ENCODE assay signal across 12 mouse cellular contexts in the genomic region with DNA sequence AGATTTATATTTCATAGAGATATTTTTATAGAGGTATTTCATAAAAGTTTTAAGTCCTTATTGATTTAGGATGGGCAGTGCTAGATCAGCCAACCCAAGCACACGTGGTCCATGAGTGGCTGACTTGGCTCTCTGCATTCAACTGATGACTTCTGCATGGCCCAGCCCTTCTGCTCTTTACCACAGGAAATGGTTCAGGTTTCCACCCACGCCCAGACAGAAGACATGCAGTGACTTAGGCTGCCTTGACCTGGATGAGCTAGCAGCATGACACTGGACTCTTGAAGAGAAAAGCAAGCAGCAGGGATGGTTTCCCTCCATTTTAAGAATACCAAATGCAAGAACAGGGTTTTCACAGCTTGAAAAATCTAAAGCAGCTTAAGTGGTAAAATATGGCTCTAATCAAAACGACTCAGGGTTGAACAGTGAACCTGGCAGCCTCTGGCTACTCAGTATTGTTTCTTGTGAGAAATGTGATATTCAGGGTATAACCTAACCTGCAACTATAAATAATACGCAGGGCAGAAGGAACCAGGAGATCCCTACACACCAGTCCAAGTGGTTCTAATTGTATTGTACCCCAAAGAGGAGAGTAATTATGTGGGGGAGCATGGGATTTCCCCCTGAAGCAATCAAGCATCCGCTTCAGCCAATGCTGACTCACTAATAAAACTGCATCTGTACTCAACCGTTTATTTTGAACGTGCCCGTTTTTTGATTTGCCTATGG.
DNase-seq lines count a peak whose midpoint lies in the region; ATAC-seq and TF ChIP-seq lines count a peak whose summit lies in the region.
"Had no signal": no experiment of that assay in that cellular context is flagged by ENCODE, and none has a peak within 500 bp of the region (broad histone marks: within the 10 kb centered on the region; RNA-seq: fewer than 3 reads in every experiment).

No protein-coding gene starts in this region.

- TF ChIP-seq EP300 in MEL (IDR thresholded peaks at IDR 0.05; ENCODE audit: low read depth in 1 of 2, low read length in 2 of 2): no peak
- TF ChIP-seq EP300 in lung, postnatal 0 days (IDR thresholded peaks at IDR 0.05): no peak

- no peaks in the 10 kb centered on the region for H3K4me1 ChIP-seq in embryonic facial prominence, embryonic 11.5 days (ENCODE audit: control insufficient read depth, insufficient read depth, low read length)
- peaks cover 32% of the 10 kb centered on the region for H3K4me1 ChIP-seq in embryonic facial prominence, embryonic 10.5 days
- H3K4me1 ChIP-seq in MEL (ENCODE audit: control insufficient read depth in 1 of 2, insufficient read depth in 2 of 2, low read length in 2 of 2): peaks cover 5 to 22% of the 10 kb centered on the region in 2 experiments
- peaks cover 24% of the 10 kb centered on the region for H3K4me1 ChIP-seq in hindbrain, embryonic 13.5 days (replicated peaks)
- H3K4me1 ChIP-seq in midbrain, embryonic 14.5 days (ENCODE audit: control insufficient read depth, insufficient read depth, low read length): peaks cover 23% of the 10 kb centered on the region
- no peaks in the 10 kb centered on the region for H3K4me1 ChIP-seq in lung, postnatal 0 days (ENCODE audit: insufficient read depth, low read depth, low read length)

- WGBS in embryonic facial prominence, embryonic 11.5 days: 46% methylated on average over 8 of the region's 8 CpGs
- WGBS in embryonic facial prominence, embryonic 10.5 days: 62% methylated on average over 8 of the region's 8 CpGs
- 60% methylated on average over 8 of the region's 8 CpGs for WGBS in hindbrain, embryonic 13.5 days
- WGBS in midbrain, embryonic 14.5 days: 62% methylated on average over 8 of the region's 8 CpGs
- WGBS in lung, postnatal 0 days: 75% methylated on average over 8 of the region's 8 CpGs

- no peak for TF ChIP-seq CTCF in MEL (IDR thresholded peaks at IDR 0.05 in 2 of 3, conservative IDR thresholded peaks at IDR 0.05 in 1 of 3; ENCODE audit: control insufficient read depth in 1 of 3, insufficient read depth in 1 of 3, low read depth in 2 of 3, low read length in 3 of 3, poor library complexity in 1 of 3, severe bottlenecking in 1 of 3)
- no peak for TF ChIP-seq CTCF in lung, postnatal 0 days (IDR thresholded peaks at IDR 0.05)
- no peak for TF ChIP-seq CTCF in gastrocnemius, adult 2 months (IDR thresholded peaks at IDR 0.05)

- ATAC-seq in embryonic facial prominence, embryonic 11.5 days (replicated peaks; ENCODE audit: insufficient number of reproducible peaks, low FRiP score, low TSS enrichment, low read depth): 0 out of 2 replicates have a peak, but pooled peaks have one; percentile 42
- ATAC-seq in hindbrain, embryonic 13.5 days (ENCODE audit: low FRiP score): no peak
- no peak for ATAC-seq in midbrain, embryonic 14.5 days (ENCODE audit: low FRiP score, low TSS enrichment)
- ATAC-seq in lung, postnatal 0 days: no peak
- ATAC-seq: intestine, postnatal 0 days had no signal

- no peak overlapping the region for H3K9ac ChIP-seq in embryonic facial prominence, embryonic 11.5 days (replicated peaks; ENCODE audit: low read length)
- H3K9ac ChIP-seq in MEL (ENCODE audit: control insufficient read depth, low read depth, low read length, poor library complexity, severe bottlenecking): no peak overlapping the region
- no peak overlapping the region for H3K9ac ChIP-seq in hindbrain, embryonic 13.5 days
- H3K9ac ChIP-seq in midbrain, embryonic 14.5 days (replicated peaks; ENCODE audit: low read length): no peak overlapping the region
- H3K9ac ChIP-seq in lung, postnatal 0 days (replicated peaks; ENCODE audit: low read depth): no peak overlapping the region
- H3K9ac ChIP-seq: liver, embryonic 14.5 days had no signal

- H3K36me3 ChIP-seq in embryonic facial prominence, embryonic 11.5 days (replicated peaks; ENCODE audit: control insufficient read depth, insufficient read depth, low read depth, low read length): no peaks in the 10 kb centered on the region
- peaks cover 11% of the 10 kb centered on the region; the same call in 1 of the 2 replicates for H3K36me3 ChIP-seq in embryonic facial prominence, embryonic 10.5 days (replicated peaks)
- peaks cover 0 to 16% of the 10 kb centered on the region in 2 experiments; a peak in 2 of 4 replicates for H3K36me3 ChIP-seq in MEL (ENCODE audit: control insufficient read depth in 1 of 2, insufficient read depth in 2 of 2, low read length in 2 of 2)
- H3K36me3 ChIP-seq in hindbrain, embryonic 13.5 days: no peaks in the 10 kb centered on the region
- no peaks in the 10 kb centered on the region for H3K36me3 ChIP-seq in midbrain, embryonic 14.5 days (ENCODE audit: control insufficient read depth, insufficient read depth, low read length)
- H3K36me3 ChIP-seq in lung, postnatal 0 days (ENCODE audit: insufficient read depth, low read length): no peaks in the 10 kb centered on the region

- intact Hi-C loops in left cerebral cortex, postnatal 36 days (cut with DNase I): no loop called here
- intact Hi-C loops in gastrocnemius, adult 2 months (cut with DNase I): no loop called here

- H3K79me2 ChIP-seq in MEL (ENCODE audit: control insufficient read depth, insufficient read depth, low read length, poor library complexity): no peaks in the 10 kb centered on the region

- H3K27ac ChIP-seq in embryonic facial prominence, embryonic 11.5 days (replicated peaks; ENCODE audit: low read depth, low read length): no peak overlapping the region
- H3K27ac ChIP-seq in embryonic facial prominence, embryonic 10.5 days (replicated peaks): no peak overlapping the region
- H3K27ac ChIP-seq in MEL (ENCODE audit: control insufficient read depth, low read depth, low read length): no peak overlapping the region
- H3K27ac ChIP-seq in hindbrain, embryonic 13.5 days: peak overlapping the region; percentile 76
- H3K27ac ChIP-seq in midbrain, embryonic 14.5 days (replicated peaks; ENCODE audit: low read depth, low read length): peak overlapping the region; percentile 70
- no peak overlapping the region for H3K27ac ChIP-seq in lung, postnatal 0 days (ENCODE audit: low read length)
- no peak overlapping the region for H3K27ac ChIP-seq in gastrocnemius, adult 2 months
- H3K27ac ChIP-seq: liver, embryonic 14.5 days had no signal

- DNase-seq in embryonic facial prominence, embryonic 11.5 days (ENCODE audit: low spot score): peak; percentile 60
- DNase-seq in embryonic facial prominence, embryonic 10.5 days (ENCODE audit: low spot score): no peak
- DNase-seq in MEL (ENCODE audit: low read depth, low spot score): peak; percentile 40
- DNase-seq in midbrain, embryonic 14.5 days: no peak
- DNase-seq in lung, postnatal 0 days (ENCODE audit: low spot score): no peak
- DNase-seq in left cerebral cortex, postnatal 36 days (ENCODE audit: low spot score in 2 of 2): no peak
- no peak for DNase-seq in gastrocnemius, adult 2 months
- DNase-seq: cerebellum, postnatal 36 days had no signal

- no peak overlapping the region for H3K4me3 ChIP-seq in embryonic facial prominence, embryonic 11.5 days (ENCODE audit: low read depth, low read length)
- H3K4me3 ChIP-seq in embryonic facial prominence, embryonic 10.5 days: no peak overlapping the region
- H3K4me3 ChIP-seq in MEL (ENCODE audit: control insufficient read depth in 1 of 2, insufficient read depth in 1 of 2, low read depth in 2 of 2, low read length in 2 of 2): no peak overlapping the region
- H3K4me3 ChIP-seq in hindbrain, embryonic 13.5 days: no peak overlapping the region
- no peak overlapping the region for H3K4me3 ChIP-seq in midbrain, embryonic 14.5 days (replicated peaks; ENCODE audit: low read depth, low read length)
- H3K4me3 ChIP-seq in lung, postnatal 0 days (ENCODE audit: low read depth, low read length): no peak overlapping the region
- no peak overlapping the region for H3K4me3 ChIP-seq in gastrocnemius, adult 2 months
- H3K4me3 ChIP-seq: megakaryocyte, embryonic 14.5 days had no signal

- no peaks in the 10 kb centered on the region for H3K27me3 ChIP-seq in embryonic facial prominence, embryonic 11.5 days (ENCODE audit: control insufficient read depth, insufficient read depth, low read length)
- H3K27me3 ChIP-seq in embryonic facial prominence, embryonic 10.5 days (replicated peaks; ENCODE audit: low read depth, poor library complexity, severe bottlenecking): 0 out of 2 replicates have a peak, but pooled peaks cover 5% of the 10 kb centered on the region
- no peaks in the 10 kb centered on the region for H3K27me3 ChIP-seq in MEL (ENCODE audit: control insufficient read depth in 1 of 2, insufficient read depth in 2 of 2, low read length in 2 of 2)
- no peaks in the 10 kb centered on the region for H3K27me3 ChIP-seq in hindbrain, embryonic 13.5 days
- H3K27me3 ChIP-seq in midbrain, embryonic 14.5 days (ENCODE audit: control insufficient read depth, insufficient read depth, low read length): no peaks in the 10 kb centered on the region
- no peaks in the 10 kb centered on the region for H3K27me3 ChIP-seq in lung, postnatal 0 days (replicated peaks; ENCODE audit: insufficient read depth, low read length)
- H3K27me3 ChIP-seq: megakaryocyte, embryonic 14.5 days had no signal

- no peak for TF ChIP-seq RAD21 in MEL (IDR thresholded peaks at IDR 0.05; ENCODE audit: low read depth, low read length)

- peaks cover 3% of the 10 kb centered on the region for H3K9me3 ChIP-seq in embryonic facial prominence, embryonic 11.5 days (replicated peaks; ENCODE audit: control insufficient read depth, low read length)
- peaks cover 15% of the 10 kb centered on the region; the same call in 1 of the 2 replicates for H3K9me3 ChIP-seq in embryonic facial prominence, embryonic 10.5 days
- no peaks in the 10 kb centered on the region for H3K9me3 ChIP-seq in MEL (replicated peaks; ENCODE audit: insufficient read depth, low read length)
- H3K9me3 ChIP-seq in hindbrain, embryonic 13.5 days: peaks cover 14% of the 10 kb centered on the region
- H3K9me3 ChIP-seq in midbrain, embryonic 14.5 days (ENCODE audit: control insufficient read depth, low read length): peaks cover 8% of the 10 kb centered on the region
- no peaks in the 10 kb centered on the region for H3K9me3 ChIP-seq in lung, postnatal 0 days (ENCODE audit: low read length)

- TF ChIP-seq POLR2A in MEL (IDR thresholded peaks at IDR 0.05; ENCODE audit: control insufficient read depth in 1 of 2, insufficient read depth in 1 of 2, low read depth in 1 of 2, low read length in 2 of 2, poor library complexity in 1 of 2): no peak

- no peak overlapping the region; the same call in 1 of the 2 replicates for H3K4me2 ChIP-seq in embryonic facial prominence, embryonic 11.5 days (ENCODE audit: low read depth, low read length)
- peak overlapping the region; percentile 41; the same call in 1 of the 2 replicates for H3K4me2 ChIP-seq in hindbrain, embryonic 13.5 days
- H3K4me2 ChIP-seq in midbrain, embryonic 14.5 days (ENCODE audit: low read length): peak overlapping the region; percentile 42
- no peak overlapping the region for H3K4me2 ChIP-seq in lung, postnatal 0 days (replicated peaks; ENCODE audit: low read depth, low read length)

TF ChIP-seq in MEL, 35 proteins besides CTCF, POLR2A, EP300 and RAD21 (continues in another document):
- no peak for TF ChIP-seq CHD1 (IDR thresholded peaks at IDR 0.05; ENCODE audit: low read depth, low read length)
- no peak for TF ChIP-seq TCF12 (IDR thresholded peaks at IDR 0.05; ENCODE audit: low read depth, low read length)
- TF ChIP-seq POLR2AphosphoS5 (IDR thresholded peaks at IDR 0.05; ENCODE audit: borderline replicate concordance, low read depth, low read length): no peak
- TF ChIP-seq POLR2AphosphoS2 (IDR thresholded peaks at IDR 0.05; ENCODE audit: low read length): no peak

Comparison
In these comparisons a context has a peak if more than half of its experiments do, and no peak if none do; other contexts are left out.
1. DNase-seq: peak in embryonic facial prominence, embryonic 11.5 days (single experiment) and MEL (single experiment); none in embryonic facial prominence, embryonic 10.5 days (single experiment), midbrain, embryonic 14.5 days (single experiment), lung, postnatal 0 days (single experiment), left cerebral cortex, postnatal 36 days (0 of 2) and gastrocnemius, adult 2 months (single experiment).
2. H3K27ac ChIP-seq: peak in hindbrain, embryonic 13.5 days (single experiment) and midbrain, embryonic 14.5 days (single experiment); none in embryonic facial prominence, embryonic 11.5 days (single experiment), embryonic facial prominence, embryonic 10.5 days (single experiment), MEL (single experiment), lung, postnatal 0 days (single experiment) and gastrocnemius, adult 2 months (single experiment).
3. H3K4me2 ChIP-seq: peak in hindbrain, embryonic 13.5 days (single experiment) and midbrain, embryonic 14.5 days (single experiment); none in embryonic facial prominence, embryonic 11.5 days (single experiment) and lung, postnatal 0 days (single experiment).